Mouse (Mus musculus) telencephalon, adult 2 months (tissue): ENCODE results near the gene Cd47.

ENCODE experiments used
- DNase-seq: peaks from one replicate; pipeline ENCODE4 v3.0.0-alpha.2; 2011; ENCODE audit warnings: low read depth, low spot score

The Cd47 gene

GRCm38 (mm10) chr16:49832339-49832738 lies 32.0 kb downstream of the Cd47 start:
- no peak for DNase-seq

GRCm38 (mm10) chr16:49834130-49834693 lies 33.9 kb downstream of the Cd47 start:
- DNase-seq = no peak

- no peak for DNase-seq
Measured at GRCm38 (mm10) chr16:49836634-49837164, 36.4 kb downstream of the Cd47 start.

- DNase-seq = no peak
Measured at GRCm38 (mm10) chr16:49838923-49839322, 38.6 kb downstream of the Cd47 start.

DNA sequence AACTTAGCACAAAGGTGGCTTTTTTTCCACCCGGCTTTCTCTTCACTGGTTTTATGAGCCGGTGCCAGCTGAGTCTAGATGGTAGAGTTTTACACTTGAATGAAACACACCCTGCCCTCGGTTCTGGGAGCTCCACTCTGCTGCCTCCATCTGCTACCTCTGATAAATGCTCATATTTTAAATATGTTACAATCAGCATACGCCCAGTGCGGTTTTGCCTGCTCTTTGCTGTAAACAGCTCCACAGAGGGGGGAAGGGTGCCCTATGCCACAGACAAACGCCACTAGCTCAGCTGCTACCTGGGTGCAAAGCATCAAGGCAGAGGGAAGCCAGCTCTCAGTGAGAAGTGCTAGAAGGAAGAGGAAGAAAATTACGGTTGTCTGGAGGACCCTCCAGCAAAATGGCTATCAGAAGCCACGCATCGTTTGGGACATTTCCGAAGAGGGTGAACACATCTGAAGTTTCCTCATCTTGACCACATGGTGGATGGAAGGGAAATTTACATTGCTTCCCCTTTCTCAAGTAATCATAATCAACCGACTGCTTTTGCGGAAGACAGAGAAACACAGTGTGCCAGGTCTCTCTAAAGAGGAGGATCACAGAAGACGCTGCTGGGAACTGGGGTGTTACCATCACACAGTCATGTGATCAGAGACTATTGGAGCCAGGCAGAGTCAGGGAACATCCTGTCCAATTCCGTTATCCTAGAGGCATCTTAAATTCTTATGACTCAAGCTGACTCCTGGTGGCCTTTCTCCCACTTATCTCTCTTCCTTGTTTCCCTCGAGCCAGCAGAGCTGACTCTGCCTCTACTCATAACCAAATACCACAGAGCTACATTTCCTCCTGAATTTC lies 39.6 kb downstream of the Cd47 start:
- no peak for DNase-seq

DNA sequence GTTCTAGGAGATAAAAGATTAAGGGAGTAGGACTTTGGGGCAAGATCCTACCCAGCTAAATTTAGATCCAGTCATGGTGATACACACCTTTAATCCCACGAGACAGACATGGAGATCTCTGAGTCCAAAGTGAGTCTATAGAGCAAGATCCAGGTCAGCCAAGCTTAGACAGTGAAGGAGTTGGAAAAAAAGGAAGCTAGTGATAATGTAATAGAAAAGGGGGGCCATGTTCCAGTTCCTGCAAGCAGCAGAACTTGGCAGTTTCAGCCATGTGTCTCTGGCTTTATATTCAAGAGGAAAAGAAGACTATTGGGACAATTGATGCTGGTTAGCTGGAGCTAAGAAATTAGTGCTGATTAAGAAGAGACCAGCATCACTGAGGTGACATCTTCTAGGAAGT lies 43.4 kb downstream of the Cd47 start:
- no peak for DNase-seq

- no peak for DNase-seq
Measured at GRCm38 (mm10) chr16:49847224-49848003, 47.1 kb downstream of the Cd47 start.

DNA sequence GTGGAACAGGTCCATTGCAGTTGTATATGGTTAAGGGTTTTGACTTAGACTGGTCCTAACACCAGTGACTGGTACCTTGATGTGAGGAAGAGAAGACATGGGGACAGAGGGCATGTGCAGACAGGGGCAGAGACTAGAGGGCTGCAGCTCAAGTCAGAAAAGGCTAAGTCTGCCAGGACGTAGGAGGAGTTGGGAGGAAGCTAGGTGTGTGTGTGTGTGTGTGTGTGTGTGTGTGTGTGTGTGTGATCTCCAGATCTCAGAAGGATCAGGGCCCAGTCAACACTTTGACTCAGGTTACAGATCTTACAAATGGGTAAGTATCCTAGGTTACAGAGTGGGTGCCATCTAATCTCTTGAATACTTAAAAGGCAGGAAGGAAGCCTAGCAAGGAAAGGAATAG lies 48.3 kb downstream of the Cd47 start:
- DNase-seq = no peak

- DNase-seq = no peak
Measured at GRCm38 (mm10) chr16:49852940-49853339, 52.6 kb downstream of the Cd47 start.

- no peak for DNase-seq
Measured at GRCm38 (mm10) chr16:49853633-49854032, 53.3 kb downstream of the Cd47 start.

GRCm38 (mm10) chr16:49854194-49854593 lies 53.9 kb downstream of the Cd47 start:
- DNase-seq = no peak

DNA sequence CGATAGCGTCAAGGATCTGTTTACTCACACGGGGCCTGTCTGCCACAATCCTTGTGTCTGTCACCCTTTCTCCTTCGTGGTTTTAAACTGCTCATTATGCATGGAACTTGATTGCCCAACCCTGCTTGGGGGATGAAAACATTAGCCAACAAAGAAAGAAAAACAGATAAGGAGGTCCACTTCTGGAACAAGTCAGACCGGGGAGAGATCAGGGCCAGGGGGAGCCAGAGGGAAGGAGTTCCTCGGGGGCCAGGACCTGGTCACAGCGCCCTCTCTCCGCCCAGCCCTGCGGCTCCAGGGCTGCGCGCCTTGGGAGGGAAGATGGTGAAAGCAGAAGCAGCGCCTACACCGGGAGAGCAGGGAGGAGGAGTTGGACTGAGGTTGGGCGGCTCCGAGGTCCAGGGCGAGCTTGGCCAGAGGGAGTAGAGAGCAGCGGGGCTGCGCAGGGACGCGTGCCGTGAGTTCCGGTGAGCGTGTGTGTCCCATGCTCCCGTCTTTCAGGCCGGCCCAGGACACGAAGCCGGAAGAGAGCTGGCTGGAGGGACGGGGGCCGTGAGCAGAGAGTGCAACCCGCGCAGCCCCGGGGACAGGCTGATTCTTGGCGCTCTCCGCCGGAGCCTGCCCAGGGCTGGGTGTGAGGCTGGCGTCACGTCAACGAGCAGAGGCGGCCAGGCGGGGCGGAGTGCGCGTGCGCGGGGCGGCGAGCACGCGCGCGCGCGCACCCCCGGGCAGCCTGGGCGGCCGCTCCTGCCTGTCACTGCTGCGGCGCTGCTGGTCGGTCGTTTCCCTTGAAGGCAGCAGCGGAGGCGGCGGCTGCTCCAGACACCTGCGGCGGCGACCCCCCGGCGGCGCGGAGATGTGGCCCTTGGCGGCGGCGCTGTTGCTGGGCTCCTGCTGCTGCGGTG lies 54.9 kb downstream of the Cd47 start:
- DNase-seq = peak; percentile 66

- DNase-seq = peak; percentile 59
Measured at GRCm38 (mm10) chr16:49855836-49856503, 55.6 kb downstream of the Cd47 start.

DNA sequence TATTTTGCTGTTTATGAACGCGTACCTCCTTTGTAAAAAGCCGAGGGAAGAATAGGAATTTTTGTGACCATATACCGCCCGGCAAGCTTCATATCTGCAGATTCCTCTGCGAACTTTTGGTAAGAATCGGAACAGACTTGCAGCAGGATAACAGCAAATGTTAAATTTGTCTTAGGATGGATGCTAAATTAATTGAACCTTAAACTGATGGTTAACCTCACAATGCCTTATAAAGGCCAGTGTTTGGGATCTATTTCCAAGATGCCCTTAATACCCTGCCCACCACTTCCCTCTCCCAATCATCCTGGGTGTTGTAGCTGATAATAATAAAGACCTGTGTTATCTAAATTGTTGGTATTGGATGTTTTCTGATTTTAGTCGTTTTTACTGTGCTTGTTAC lies 56.3 kb downstream of the Cd47 start:
- DNase-seq = no peak

DNA sequence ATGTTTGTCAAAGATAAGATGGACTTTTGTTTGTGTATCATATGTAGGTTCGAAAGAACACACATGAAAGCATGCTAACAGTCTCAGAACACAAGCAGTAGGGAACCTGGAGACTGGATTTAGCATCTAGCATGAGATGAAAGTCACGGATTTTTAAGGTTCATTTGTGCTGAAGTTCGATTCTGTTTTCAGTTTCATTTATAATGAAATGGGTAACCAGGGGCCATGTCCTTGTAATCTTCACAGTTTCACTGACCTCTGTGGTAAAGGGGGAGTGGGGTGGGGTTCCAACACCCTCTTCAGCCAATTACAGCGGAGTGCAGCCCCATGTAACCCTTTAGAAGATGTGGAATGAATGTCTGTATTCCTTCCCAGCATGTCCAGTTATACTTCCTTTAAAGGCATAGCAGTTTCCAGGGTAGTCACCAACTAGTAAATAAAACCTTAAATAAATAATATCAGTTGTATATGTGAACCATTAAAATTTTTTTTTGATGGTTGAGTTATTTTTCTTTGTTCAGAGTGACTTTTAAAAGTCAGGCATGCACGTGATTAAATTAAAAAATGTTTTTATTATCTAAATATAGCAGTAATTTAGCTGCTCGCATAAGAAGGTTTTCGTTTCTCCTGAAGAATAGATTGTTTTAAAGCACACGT lies 57.3 kb downstream of the Cd47 start:
- DNase-seq = no peak

DNA sequence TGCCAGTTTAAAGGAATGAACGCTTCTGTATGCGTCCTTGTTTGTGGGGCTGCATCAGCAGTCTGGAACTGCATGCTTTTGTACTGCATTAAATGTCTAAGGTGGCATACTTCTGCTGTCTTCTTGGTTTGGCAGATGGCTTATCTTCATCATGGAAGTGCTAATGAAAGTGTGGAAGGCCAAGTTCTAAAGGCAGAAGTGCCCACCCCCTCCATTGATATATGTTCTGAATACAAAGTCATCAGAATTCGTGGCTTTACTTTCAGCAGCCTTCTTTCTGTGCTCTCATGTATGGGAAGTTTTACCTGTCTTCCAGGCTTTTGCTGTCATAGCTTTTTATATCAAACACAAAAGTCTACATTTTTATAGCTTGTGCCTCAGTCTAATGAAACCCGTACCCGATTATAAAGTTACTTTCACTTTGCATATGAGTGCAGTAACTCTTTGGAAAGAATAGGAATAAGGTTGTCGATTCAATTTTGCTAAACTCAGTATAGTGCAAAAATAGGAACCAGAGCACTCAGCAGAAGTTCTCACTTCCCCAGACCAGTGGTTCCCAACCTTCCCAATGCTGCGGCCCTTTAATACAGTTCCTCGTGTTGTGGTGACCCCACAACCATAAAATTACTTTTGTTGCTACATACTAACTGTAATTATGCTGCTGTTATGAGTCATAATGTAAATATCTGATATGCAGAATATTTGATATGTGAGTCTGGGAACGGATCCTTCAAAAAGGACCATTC lies 58.0 kb downstream of the Cd47 start:
- DNase-seq = no peak

GRCm38 (mm10) chr16:49858907-49859853 lies 58.8 kb downstream of the Cd47 start:
- DNase-seq = no peak

GRCm38 (mm10) chr16:49861986-49862385 lies 61.7 kb downstream of the Cd47 start:
- no peak for DNase-seq
